Mouse (Mus musculus) intestine, postnatal 0 days (tissue): Measurements from ENCODE around the gene Mcm2. TPM values are rescaled to one million over a fixed set of nuclear protein-coding genes. Genes with fewer than 3 reads are reported as not detected.

Experiments
- ATAC-seq: fragments of 200-750 bp; cut with Nextera tagmentation; 2 replicates; pipeline ENCODE4 v1.8.0; 2017; ENCODE audit warnings: mild to moderate bottlenecking, moderate TSS enrichment, moderate library complexity
- H3K27ac ChIP-seq: fragments of 300-500 bp; sonication (generic); 2 replicates; pipeline ENCODE4 v1.5.1; 2014; ENCODE audit warnings: mild to moderate bottlenecking, low read depth, low read length, moderate library complexity
- H3K27me3 ChIP-seq: fragments of 300-500 bp; sonication (generic); replicated peaks from 2 replicates; pipeline ENCODE4 v1.6.1; 2014; ENCODE audit warnings: low read length, mixed read lengths; ENCODE audit not compliant: control insufficient read depth, insufficient read depth
- H3K36me3 ChIP-seq: fragments of 300-500 bp; sonication (generic); 2 replicates; pipeline ENCODE4 v1.6.1; 2014; ENCODE audit warnings: mild to moderate bottlenecking, moderate library complexity; ENCODE audit not compliant: control insufficient read depth, insufficient read depth
- H3K4me1 ChIP-seq: fragments of 300-500 bp; sonication (generic); replicated peaks from 2 replicates; pipeline ENCODE4 v1.6.1; 2014; ENCODE audit warnings: antibody characterized with exemption, low read length, mixed read lengths; ENCODE audit not compliant: control insufficient read depth, insufficient read depth
- H3K4me2 ChIP-seq: fragments of 300-500 bp; sonication (generic); replicated peaks from 2 replicates; pipeline ENCODE4 v1.6.1; 2014; ENCODE audit warnings: low read depth, mild to moderate bottlenecking, moderate library complexity
- H3K4me3 ChIP-seq: fragments of 300-500 bp; sonication (generic); 2 replicates; pipeline ENCODE4 v1.5.1; 2014; ENCODE audit warnings: low read depth, low read length
- H3K9ac ChIP-seq: fragments of 300-500 bp; sonication (generic); 2 replicates; pipeline ENCODE4 v1.6.1; 2014; ENCODE audit warnings: mild to moderate bottlenecking, low read depth, low read length
- H3K9me3 ChIP-seq: fragments of 300-500 bp; sonication (generic); 2 replicates; pipeline ENCODE4 v1.6.1; 2016; ENCODE audit warnings: mixed run types; ENCODE audit not compliant: control insufficient read depth
- CTCF ChIP-seq: sonication (generic); IDR thresholded peaks from 2 replicates; pipeline ENCODE4 v1.5.1; 2016; ENCODE audit warnings: low read depth, mild to moderate bottlenecking, control low read depth, antibody characterized with exemption, moderate library complexity
- WGBS: fragments of 180-500 bp; shearing (Covaris S2); extraction: QIAGEN DNeasy Blood & Tissue Kit; methylation state at CpG from one replicate; pipeline ENCODE4 v1.1.7; 2014; 5-methylcytosine and 5-hydroxymethylcytosine counted together
- polyA plus RNA-seq: library from polyadenylated mRNA; unstranded; fragments of >200 nt; fragmentation: Nextera tagmentation; extraction: Ambion mirVana; gene quantifications from 2 replicates; pipeline ENCODE4 v1.2.1, GENCODE M21; 2015

The Mcm2 gene
- polyA plus RNA-seq, 1 experiment from 2014 or later = 33.1 TPM

DNA sequence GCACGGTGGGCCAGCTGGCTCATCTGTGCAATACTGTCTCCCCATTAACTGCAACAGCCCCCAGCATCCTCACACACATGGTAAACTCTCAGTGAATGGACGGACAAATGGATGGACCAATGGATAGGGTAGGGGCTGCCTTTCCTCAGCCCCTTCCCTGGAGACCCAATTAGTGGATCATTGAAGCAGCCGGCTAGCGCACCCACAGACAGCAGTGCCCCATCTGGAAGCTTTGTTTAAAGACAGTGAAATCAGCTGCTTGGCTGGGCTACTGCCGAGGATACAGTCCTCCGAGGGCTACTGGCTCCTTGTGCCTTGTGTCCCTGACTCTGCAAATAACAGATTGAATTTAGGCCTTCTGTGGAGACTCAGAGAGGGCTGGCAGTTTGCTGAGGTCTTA, 30.9 kb upstream of the Mcm2 start:
- Histone ChIP-seq H3K27ac (no peak overlapping the region), H3K4me1 (no peaks in the 10 kb centered on the region; the same call in 1 of the 2 replicates), H3K9me3 (no peaks in the 10 kb centered on the region), H3K27me3 (no peaks in the 10 kb centered on the region), H3K9ac (no peak overlapping the region), H3K4me2 (no peak overlapping the region), H3K4me3 (no peak overlapping the region), H3K36me3 (no peaks in the 10 kb centered on the region)
- 68% methylated on average over 6 of the region's 6 CpGs for WGBS
- TF ChIP-seq CTCF = no peak
- ATAC-seq = no peak

DNA sequence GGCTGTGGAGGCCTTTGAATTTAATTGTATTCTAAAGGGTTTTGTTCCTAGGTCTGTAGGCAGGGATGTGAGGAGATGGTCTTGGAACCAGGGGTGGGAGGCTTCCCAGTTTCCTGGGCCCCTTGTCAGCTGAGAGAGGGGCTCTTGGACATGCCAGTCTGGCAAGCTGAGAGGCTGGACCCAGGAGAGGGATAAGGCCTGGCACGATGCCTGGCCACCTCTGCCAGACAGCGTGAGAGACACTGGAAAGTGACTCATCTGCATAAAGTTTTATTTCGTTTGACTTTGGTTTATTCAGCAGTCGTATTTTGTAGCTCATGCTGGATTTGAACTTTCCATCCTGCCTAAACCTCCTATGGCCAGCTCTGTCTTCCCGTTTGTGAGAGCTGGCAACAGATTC, 30.0 kb upstream of the Mcm2 start:
- Histone ChIP-seq H3K4me2 (no peak overlapping the region), H3K9me3 (no peaks in the 10 kb centered on the region), H3K27ac (no peak overlapping the region), H3K4me1 (no peaks in the 10 kb centered on the region; the same call in 1 of the 2 replicates), H3K36me3 (no peaks in the 10 kb centered on the region), H3K4me3 (no peak overlapping the region), H3K9ac (no peak overlapping the region), H3K27me3 (no peaks in the 10 kb centered on the region)
- no peak for ATAC-seq
- 68% methylated on average over 5 of the region's 5 CpGs for WGBS
- no peak for TF ChIP-seq CTCF

DNA sequence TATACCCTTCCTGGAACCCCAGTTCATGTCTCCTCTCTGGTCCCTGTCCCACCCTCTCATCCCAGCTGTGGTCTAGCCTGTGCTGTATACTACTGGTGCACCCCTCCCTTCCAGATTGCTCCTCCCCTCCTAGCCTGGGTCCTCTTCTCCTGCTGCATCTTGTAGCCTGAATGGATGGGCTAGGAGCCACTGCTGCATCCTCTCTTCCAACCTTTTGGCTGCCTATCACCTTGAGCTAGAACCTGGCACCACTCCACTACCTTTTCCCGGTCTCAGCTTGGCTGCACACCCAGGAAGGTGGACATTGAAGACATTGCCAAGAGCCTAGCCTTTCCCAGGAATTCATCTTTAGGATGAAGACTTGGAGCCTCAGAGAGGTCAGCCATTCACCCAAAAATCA, 29.4 kb upstream of the Mcm2 start:
- Histone ChIP-seq H3K36me3 (no peaks in the 10 kb centered on the region), H3K4me2 (no peak overlapping the region), H3K4me1 (no peaks in the 10 kb centered on the region; the same call in 1 of the 2 replicates), H3K27ac (no peak overlapping the region), H3K27me3 (no peaks in the 10 kb centered on the region), H3K4me3 (no peak overlapping the region), H3K9ac (no peak overlapping the region), H3K9me3 (no peaks in the 10 kb centered on the region)
- no peak for ATAC-seq
- WGBS = 68% methylated on average over 1 of the region's 1 CpGs
- TF ChIP-seq CTCF = no peak

DNA sequence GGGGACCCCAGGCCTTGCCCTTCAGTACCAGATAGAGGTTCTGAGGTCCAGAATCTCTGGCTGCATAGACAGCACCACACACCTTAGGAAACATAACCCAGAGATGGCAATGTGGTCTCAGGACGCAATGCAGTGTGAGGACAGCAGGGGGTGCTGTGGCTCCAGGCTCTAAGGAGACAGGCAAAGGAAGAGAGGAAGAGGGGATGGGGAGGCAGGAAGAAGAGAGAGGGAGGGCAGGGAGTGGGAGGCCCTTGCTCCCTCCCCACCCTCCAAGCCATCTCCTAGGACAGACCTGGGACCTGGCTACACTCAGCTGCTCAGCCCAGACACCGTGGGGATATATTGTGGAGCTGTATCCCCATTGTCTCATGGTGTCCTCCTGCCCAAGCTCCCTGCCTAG, 29.0 kb upstream of the Mcm2 start:
- Histone ChIP-seq H3K9ac (no peak overlapping the region), H3K9me3 (no peaks in the 10 kb centered on the region), H3K27ac (no peak overlapping the region), H3K36me3 (no peaks in the 10 kb centered on the region), H3K27me3 (no peaks in the 10 kb centered on the region), H3K4me2 (no peak overlapping the region), H3K4me1 (no peaks in the 10 kb centered on the region; the same call in 1 of the 2 replicates), H3K4me3 (no peak overlapping the region)
- 11% methylated on average over 1 of the region's 2 CpGs for WGBS
- 0 out of 2 replicates have a peak, but pooled peaks have one; percentile 27 for ATAC-seq
- TF ChIP-seq CTCF = peak; percentile 98

DNA sequence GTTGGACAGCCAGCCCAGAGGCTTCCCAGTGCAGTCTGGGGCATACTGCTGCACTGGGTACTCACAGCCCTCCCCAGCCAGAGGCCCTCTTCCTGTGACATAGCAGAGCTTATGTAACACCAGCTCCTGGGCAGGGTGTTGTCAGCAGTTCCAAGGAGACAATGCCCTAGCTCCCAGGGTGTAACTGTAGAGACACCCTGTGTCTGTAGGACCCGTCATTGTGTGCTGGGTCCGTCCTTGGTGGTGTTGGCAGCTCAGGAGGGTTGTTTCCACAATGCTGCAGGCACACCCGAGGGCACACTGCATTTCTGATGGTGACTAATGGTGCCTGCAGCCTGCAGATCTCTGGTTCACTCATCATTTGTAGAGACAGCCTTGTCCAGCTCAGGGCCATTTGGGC, 28.3 kb upstream of the Mcm2 start:
- Histone ChIP-seq H3K27ac (no peak overlapping the region), H3K4me2 (no peak overlapping the region), H3K4me1 (no peaks in the 10 kb centered on the region; the same call in 1 of the 2 replicates), H3K9ac (no peak overlapping the region), H3K9me3 (no peaks in the 10 kb centered on the region), H3K4me3 (no peak overlapping the region), H3K36me3 (no peaks in the 10 kb centered on the region), H3K27me3 (no peaks in the 10 kb centered on the region)
- 63% methylated on average over 3 of the region's 3 CpGs for WGBS
- ATAC-seq = no peak
- TF ChIP-seq CTCF = no peak

DNA sequence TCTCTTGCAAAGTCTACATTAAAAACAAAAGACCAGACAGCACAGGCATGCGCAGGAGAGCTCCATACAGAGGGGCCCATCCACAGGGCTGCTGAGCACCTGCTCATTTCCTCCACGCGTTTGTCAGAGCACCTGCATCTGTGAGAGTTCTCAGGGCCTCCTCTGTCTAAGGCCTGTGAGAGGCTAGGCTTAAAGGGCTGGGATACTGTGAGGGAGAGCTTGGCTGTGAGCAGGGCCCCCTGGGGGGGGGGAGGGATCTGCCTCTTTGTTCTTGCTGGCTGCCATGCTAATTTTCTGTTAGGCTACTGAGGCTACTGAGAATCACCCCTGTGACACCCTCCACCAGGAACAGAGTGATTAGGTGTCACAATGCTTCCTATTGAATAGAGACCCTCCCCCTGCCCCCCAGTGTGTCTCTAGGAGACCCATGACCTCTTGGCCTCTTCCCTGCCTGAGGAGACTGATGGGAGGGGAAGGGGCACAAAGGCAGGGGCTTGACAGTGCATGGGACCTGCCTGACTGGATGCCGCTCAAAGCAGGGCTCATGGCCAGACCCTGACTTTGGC, 27.1 kb upstream of the Mcm2 start:
- H3K36me3 ChIP-seq = no peaks in the 10 kb centered on the region
- H3K4me3 ChIP-seq = no peak overlapping the region
- no peaks in the 10 kb centered on the region for H3K27me3 ChIP-seq
- no peak overlapping the region for H3K9ac ChIP-seq
- TF ChIP-seq CTCF = no peak
- WGBS = 25% methylated on average over 4 of the region's 4 CpGs
- peak; percentile 48; the same call in 1 of the 2 replicates for ATAC-seq
- H3K9me3 ChIP-seq = no peaks in the 10 kb centered on the region
- H3K4me2 ChIP-seq = no peak overlapping the region
- H3K27ac ChIP-seq = no peak overlapping the region
- no peaks in the 10 kb centered on the region; the same call in 1 of the 2 replicates for H3K4me1 ChIP-seq
